Mouse (Mus musculus): ENCODE measurements around the gene Spag4. TPM values are rescaled to one million over a fixed set of nuclear protein-coding genes. Genes with fewer than 3 reads are reported as not detected.

Gene Spag4
- polyA plus RNA-seq (2015; fragmentation: Illumina TruSeq; extraction: RNeasy Lipid Tissue Mini Kit (QIAGEN cat#74804); ENCODE audit: insufficient read depth, low replicate concordance): 0.32 TPM

GRCm38 (mm10) chr2:156065099-156066041 is at the start of gene Spag4:
Gene Spag4, plus strand, starts transcription at chr2:156065175.

GRCm38 (mm10) chr2:156052816-156053215 is 12.2 kb upstream of the Spag4 start, which contains the start of gene Fer1l4:
Gene Fer1l4, minus strand, starts transcription at chr2:156052947.

GRCm38 (mm10) chr2:156111358-156112079 is 46.5 kb downstream of the Spag4 start, which contains the start of the genes Cpne1 and Rbm12:
Gene Cpne1, minus strand, starts transcription at chr2:156111965.
Gene Rbm12, minus strand, starts transcription at chr2:156111978.

Other genes with a start within 250 kb of the Spag4 start
- gene BC029722, start 245.7 kb upstream of the Spag4 start, polyA plus RNA-seq (2015; fragmentation: Illumina TruSeq; extraction: RNeasy Lipid Tissue Mini Kit (QIAGEN cat#74804); ENCODE audit: insufficient read depth, low replicate concordance): 19.6 TPM
- 55.5 TPM for gene Eif6, start 238.2 kb upstream of the Spag4 start, polyA plus RNA-seq (2015; fragmentation: Illumina TruSeq; extraction: RNeasy Lipid Tissue Mini Kit (QIAGEN cat#74804); ENCODE audit: insufficient read depth, low replicate concordance)
- not detected for gene Fam83c, start 230.3 kb upstream of the Spag4 start, polyA plus RNA-seq (2015; fragmentation: Illumina TruSeq; extraction: RNeasy Lipid Tissue Mini Kit (QIAGEN cat#74804); ENCODE audit: insufficient read depth, low replicate concordance)
- 51.4 TPM for gene Uqcc1, start 134.9 kb upstream of the Spag4 start, polyA plus RNA-seq (2015; fragmentation: Illumina TruSeq; extraction: RNeasy Lipid Tissue Mini Kit (QIAGEN cat#74804); ENCODE audit: insufficient read depth, low replicate concordance)
- not detected for gene Gm15557, start 124.4 kb upstream of the Spag4 start, polyA plus RNA-seq (2015; fragmentation: Illumina TruSeq; extraction: RNeasy Lipid Tissue Mini Kit (QIAGEN cat#74804); ENCODE audit: insufficient read depth, low replicate concordance)
- gene Gdf5, start 119.8 kb upstream of the Spag4 start, polyA plus RNA-seq (2015; fragmentation: Illumina TruSeq; extraction: RNeasy Lipid Tissue Mini Kit (QIAGEN cat#74804); ENCODE audit: insufficient read depth, low replicate concordance): not detected
- 41.4 TPM for gene Cep250, start 108.7 kb upstream of the Spag4 start, polyA plus RNA-seq (2015; fragmentation: Illumina TruSeq; extraction: RNeasy Lipid Tissue Mini Kit (QIAGEN cat#74804); ENCODE audit: insufficient read depth, low replicate concordance)
- gene 6430550D23Rik, start 57.2 kb upstream of the Spag4 start, polyA plus RNA-seq (2015; fragmentation: Illumina TruSeq; extraction: RNeasy Lipid Tissue Mini Kit (QIAGEN cat#74804); ENCODE audit: insufficient read depth, low replicate concordance): 3.1 TPM
- 49.9 TPM for gene Ergic3, start 57.1 kb upstream of the Spag4 start, polyA plus RNA-seq (2015; fragmentation: Illumina TruSeq; extraction: RNeasy Lipid Tissue Mini Kit (QIAGEN cat#74804); ENCODE audit: insufficient read depth, low replicate concordance)
- gene Fer1l4, start 12.2 kb upstream of the Spag4 start, polyA plus RNA-seq (2015; fragmentation: Illumina TruSeq; extraction: RNeasy Lipid Tissue Mini Kit (QIAGEN cat#74804); ENCODE audit: insufficient read depth, low replicate concordance): not detected
- gene Cpne1, start 46.8 kb downstream of the Spag4 start, polyA plus RNA-seq (2015; fragmentation: Illumina TruSeq; extraction: RNeasy Lipid Tissue Mini Kit (QIAGEN cat#74804); ENCODE audit: insufficient read depth, low replicate concordance): 53.8 TPM
- gene Rbm12, start 46.8 kb downstream of the Spag4 start, polyA plus RNA-seq (2015; fragmentation: Illumina TruSeq; extraction: RNeasy Lipid Tissue Mini Kit (QIAGEN cat#74804); ENCODE audit: insufficient read depth, low replicate concordance): 39.7 TPM
- 28.9 TPM for gene Gm28036, start 61.9 kb downstream of the Spag4 start, polyA plus RNA-seq (2015; fragmentation: Illumina TruSeq; extraction: RNeasy Lipid Tissue Mini Kit (QIAGEN cat#74804); ENCODE audit: insufficient read depth, low replicate concordance)
- gene Romo1, start 78.9 kb downstream of the Spag4 start, polyA plus RNA-seq (2015; fragmentation: Illumina TruSeq; extraction: RNeasy Lipid Tissue Mini Kit (QIAGEN cat#74804); ENCODE audit: insufficient read depth, low replicate concordance): 18.4 TPM
- 30.9 TPM for gene Nfs1, start 79.0 kb downstream of the Spag4 start, polyA plus RNA-seq (2015; fragmentation: Illumina TruSeq; extraction: RNeasy Lipid Tissue Mini Kit (QIAGEN cat#74804); ENCODE audit: insufficient read depth, low replicate concordance)
- 835 TPM for gene Rbm39, start 115.1 kb downstream of the Spag4 start, polyA plus RNA-seq (2015; fragmentation: Illumina TruSeq; extraction: RNeasy Lipid Tissue Mini Kit (QIAGEN cat#74804); ENCODE audit: insufficient read depth, low replicate concordance)
- gene Phf20, start 131.3 kb downstream of the Spag4 start, polyA plus RNA-seq (2015; fragmentation: Illumina TruSeq; extraction: RNeasy Lipid Tissue Mini Kit (QIAGEN cat#74804); ENCODE audit: insufficient read depth, low replicate concordance): 32.8 TPM
- gene Cnbd2, start 247.1 kb downstream of the Spag4 start, polyA plus RNA-seq (2015; fragmentation: Illumina TruSeq; extraction: RNeasy Lipid Tissue Mini Kit (QIAGEN cat#74804); ENCODE audit: insufficient read depth, low replicate concordance): 11.5 TPM
- not detected for gene Scand1, start 247.5 kb downstream of the Spag4 start, polyA plus RNA-seq (2015; fragmentation: Illumina TruSeq; extraction: RNeasy Lipid Tissue Mini Kit (QIAGEN cat#74804); ENCODE audit: insufficient read depth, low replicate concordance)

All from spleen, adult 10 weeks (tissue).